Mouse (Mus musculus) hindbrain, embryonic 11.5 days (tissue): ENCODE results near the gene Hmga1b. TPM values are rescaled to one million over a fixed set of nuclear protein-coding genes. Genes with fewer than 3 reads are reported as not detected.
A peak's percentile ranks its signal among the peaks of the same experiment; 100 is the strongest.
"Not testable (repeated sequence)": the region's sequence is repeated elsewhere in the genome, so short reads cannot be mapped to it uniquely, and the experiment has no call there.

Experiments used
- ATAC-seq: fragments of 200-750 bp; cut with Nextera tagmentation; 2 replicates; pipeline ENCODE4 v1.8.0; 2017; ENCODE audit warnings: mild to moderate bottlenecking, moderate TSS enrichment, moderate library complexity; ENCODE audit not compliant: low FRiP score
- DNase-seq: peaks from one replicate; pipeline ENCODE4 v3.0.0-alpha.2; 2015; ENCODE audit warnings: low spot score
- H3K27ac ChIP-seq: fragments of 300-500 bp; sonication (generic); 2 replicates; pipeline ENCODE4 v1.5.1; 2014; ENCODE audit warnings: mild to moderate bottlenecking, low read depth, low read length
- H3K27me3 ChIP-seq: fragments of 300-500 bp; sonication (generic); 2 replicates; pipeline ENCODE4 v1.6.1; 2014; ENCODE audit warnings: mild to moderate bottlenecking, low read length, moderate library complexity, mixed read lengths; ENCODE audit not compliant: control insufficient read depth, insufficient read depth
- H3K36me3 ChIP-seq: fragments of 300-500 bp; sonication (generic); 2 replicates; pipeline ENCODE4 v1.6.1; 2014; ENCODE audit warnings: mild to moderate bottlenecking, low read length, moderate library complexity, mixed read lengths; ENCODE audit not compliant: control insufficient read depth, insufficient read depth
- H3K4me1 ChIP-seq: fragments of 300-500 bp; sonication (generic); replicated peaks from 2 replicates; pipeline ENCODE4 v1.6.1; 2014; ENCODE audit warnings: low read length, mixed read lengths; ENCODE audit not compliant: control insufficient read depth, insufficient read depth
- H3K4me2 ChIP-seq: fragments of 300-500 bp; sonication (generic); replicated peaks from 2 replicates; pipeline ENCODE4 v1.6.1; 2014; ENCODE audit warnings: mild to moderate bottlenecking, low read depth, low read length
- H3K4me3 ChIP-seq: fragments of 300-500 bp; sonication (generic); 2 replicates; pipeline ENCODE4 v1.5.1; 2014; ENCODE audit warnings: low read depth, low read length
- H3K9ac ChIP-seq: fragments of 300-500 bp; sonication (generic); 2 replicates; pipeline ENCODE4 v1.6.1; 2014; ENCODE audit warnings: low read depth, low read length
- H3K9me3 ChIP-seq: fragments of 300-500 bp; sonication (generic); 2 replicates; pipeline ENCODE4 v1.6.1; 2016; ENCODE audit warnings: low read length; ENCODE audit not compliant: control insufficient read depth
- WGBS: fragments of 180-500 bp; shearing (Covaris S2); extraction: QIAGEN DNeasy Blood & Tissue Kit; methylation state at CpG from one replicate; pipeline ENCODE4 v1.1.7; 2014; 5-methylcytosine and 5-hydroxymethylcytosine counted together
- polyA plus RNA-seq: library from polyadenylated mRNA; unstranded; fragments of >200 nt; fragmentation: Nextera tagmentation; extraction: Ambion mirVana; gene quantifications from 2 replicates; pipeline ENCODE4 v1.2.1, GENCODE M21; 2014

Gene Hmga1b
- polyA plus RNA-seq, 1 experiment from 2014 or later = 5.6 TPM

GRCm38 (mm10) chr11:120788460-120788859, 25.9 kb downstream of the Hmga1b start:
- H3K4me1 ChIP-seq, H3K4me2 ChIP-seq, H3K4me3 ChIP-seq, H3K27me3 ChIP-seq, H3K9me3 ChIP-seq, ATAC-seq, H3K27ac ChIP-seq, H3K9ac ChIP-seq, DNase-seq: not testable (repeated sequence)
- H3K36me3 ChIP-seq = peaks cover 13% of the 10 kb centered on the region
- 90% methylated on average over 9 of the region's 10 CpGs for WGBS

GRCm38 (mm10) chr11:120789355-120789754, 26.8 kb downstream of the Hmga1b start:
- H3K36me3 ChIP-seq = peaks cover 13% of the 10 kb centered on the region

GRCm38 (mm10) chr11:120789810-120790209, 27.2 kb downstream of the Hmga1b start:
- Histone ChIP-seq H3K4me3 (no peak overlapping the region), H3K27ac (no peak overlapping the region), H3K9ac (no peak overlapping the region), H3K9me3 (no peaks in the 10 kb centered on the region), H3K4me1 (peaks cover 2% of the 10 kb centered on the region; the same call in 1 of the 2 replicates), H3K27me3 (no peaks in the 10 kb centered on the region), H3K4me2 (no peak overlapping the region), H3K36me3 (peaks cover 13% of the 10 kb centered on the region)
- ATAC-seq (no peak), DNase-seq (no peak)
- WGBS = 89% methylated on average over 3 of the region's 3 CpGs

More at GRCm38 (mm10) chr11:120789355-120789754, 26.8 kb downstream of the Hmga1b start:
- H3K9me3 ChIP-seq = no peaks in the 10 kb centered on the region
- H3K27ac ChIP-seq = no peak overlapping the region
- peaks cover 3% of the 10 kb centered on the region; the same call in 1 of the 2 replicates for H3K4me1 ChIP-seq
- DNase-seq = no peak
- no peak overlapping the region for H3K4me2 ChIP-seq
- no peak for ATAC-seq
- no peak overlapping the region for H3K4me3 ChIP-seq
- 90% methylated on average over 4 of the region's 4 CpGs for WGBS
- H3K27me3 ChIP-seq = no peaks in the 10 kb centered on the region
- H3K9ac ChIP-seq = no peak overlapping the region

- H3K27me3 ChIP-seq = no peaks in the 10 kb centered on the region
- 96% methylated on average over 9 of the region's 9 CpGs for WGBS
- peaks cover 6% of the 10 kb centered on the region for H3K4me1 ChIP-seq
- peaks cover 13% of the 10 kb centered on the region for H3K36me3 ChIP-seq
- H3K9ac ChIP-seq = no peak overlapping the region
- no peak overlapping the region for H3K4me2 ChIP-seq
- H3K27ac ChIP-seq = no peak overlapping the region
- H3K4me3 ChIP-seq = no peak overlapping the region
- H3K9me3 ChIP-seq = no peaks in the 10 kb centered on the region
- ATAC-seq = no peak
- no peak for DNase-seq
Observed at GRCm38 (mm10) chr11:120792652-120793051, 30.1 kb downstream of the Hmga1b start.

- WGBS = 2% methylated on average over 58 of the region's 59 CpGs
- DNase-seq (peak; percentile 100), ATAC-seq (peak; percentile 89)
- H3K9me3 ChIP-seq = no peaks in the 10 kb centered on the region
- H3K4me1 ChIP-seq = peaks cover 10% of the 10 kb centered on the region
- no peaks in the 10 kb centered on the region for H3K27me3 ChIP-seq
- peak within 1 kb of the TSS; percentile 43 for H3K27ac ChIP-seq
- peaks cover 7% of the 10 kb centered on the region for H3K36me3 ChIP-seq
- peak within 1 kb of the TSS; percentile 90 for H3K9ac ChIP-seq
- H3K4me2 ChIP-seq = peak within 1 kb of the TSS; percentile 81
- H3K4me3 ChIP-seq = peak within 1 kb of the TSS; percentile 99
Observed at GRCm38 (mm10) chr11:120795756-120796613, 33.4 kb downstream of the Hmga1b start, which contains the start of gene Dus1l. Gene Dus1l, minus strand, starts transcription at chr11:120796403.

GRCm38 (mm10) chr11:120796614-120796946, 34.0 kb downstream of the Hmga1b start:
- peak overlapping the region; percentile 43; the same call in 1 of the 2 replicates for H3K27ac ChIP-seq
- no peaks in the 10 kb centered on the region for H3K27me3 ChIP-seq
- ATAC-seq (peak; percentile 28), DNase-seq (no peak)
- 31% methylated on average over 8 of the region's 8 CpGs for WGBS
- peak overlapping the region; percentile 99 for H3K4me3 ChIP-seq
- H3K9ac ChIP-seq = peak overlapping the region; percentile 28
- peaks cover 3% of the 10 kb centered on the region for H3K36me3 ChIP-seq
- peak overlapping the region; percentile 6 for H3K4me2 ChIP-seq
- peaks cover 10% of the 10 kb centered on the region for H3K4me1 ChIP-seq
- no peaks in the 10 kb centered on the region for H3K9me3 ChIP-seq

GRCm38 (mm10) chr11:120798244-120798643, 35.6 kb downstream of the Hmga1b start:
- DNase-seq (no peak), ATAC-seq (no peak)
- Histone ChIP-seq H3K4me3 (no peak overlapping the region), H3K4me1 (peaks cover 10% of the 10 kb centered on the region), H3K4me2 (no peak overlapping the region), H3K27ac (no peak overlapping the region), H3K9ac (no peak overlapping the region), H3K36me3 (no peaks in the 10 kb centered on the region; the same call in 1 of the 2 replicates), H3K27me3 (no peaks in the 10 kb centered on the region), H3K9me3 (no peaks in the 10 kb centered on the region)
- 89% methylated on average over 3 of the region's 3 CpGs for WGBS

- DNase-seq = no peak
- 68% methylated on average over 6 of the region's 6 CpGs for WGBS
- H3K36me3 ChIP-seq = no peaks in the 10 kb centered on the region
- no peak for ATAC-seq
- H3K4me3 ChIP-seq = no peak overlapping the region
- no peak overlapping the region for H3K9ac ChIP-seq
- no peaks in the 10 kb centered on the region for H3K27me3 ChIP-seq
- H3K4me2 ChIP-seq = no peak overlapping the region
- peaks cover 10% of the 10 kb centered on the region for H3K4me1 ChIP-seq
- H3K27ac ChIP-seq = no peak overlapping the region
- H3K9me3 ChIP-seq = no peaks in the 10 kb centered on the region
Observed at GRCm38 (mm10) chr11:120799316-120799890, 36.8 kb downstream of the Hmga1b start.
